Mouse (Mus musculus) liver (tissue): ENCODE data around the gene Slc25a22.

Experiments
- DNase-seq: peaks from one replicate; pipeline ENCODE4 v3.0.0-alpha.2; 2020; ENCODE audit warnings: mixed read lengths

Gene Slc25a22

DNA sequence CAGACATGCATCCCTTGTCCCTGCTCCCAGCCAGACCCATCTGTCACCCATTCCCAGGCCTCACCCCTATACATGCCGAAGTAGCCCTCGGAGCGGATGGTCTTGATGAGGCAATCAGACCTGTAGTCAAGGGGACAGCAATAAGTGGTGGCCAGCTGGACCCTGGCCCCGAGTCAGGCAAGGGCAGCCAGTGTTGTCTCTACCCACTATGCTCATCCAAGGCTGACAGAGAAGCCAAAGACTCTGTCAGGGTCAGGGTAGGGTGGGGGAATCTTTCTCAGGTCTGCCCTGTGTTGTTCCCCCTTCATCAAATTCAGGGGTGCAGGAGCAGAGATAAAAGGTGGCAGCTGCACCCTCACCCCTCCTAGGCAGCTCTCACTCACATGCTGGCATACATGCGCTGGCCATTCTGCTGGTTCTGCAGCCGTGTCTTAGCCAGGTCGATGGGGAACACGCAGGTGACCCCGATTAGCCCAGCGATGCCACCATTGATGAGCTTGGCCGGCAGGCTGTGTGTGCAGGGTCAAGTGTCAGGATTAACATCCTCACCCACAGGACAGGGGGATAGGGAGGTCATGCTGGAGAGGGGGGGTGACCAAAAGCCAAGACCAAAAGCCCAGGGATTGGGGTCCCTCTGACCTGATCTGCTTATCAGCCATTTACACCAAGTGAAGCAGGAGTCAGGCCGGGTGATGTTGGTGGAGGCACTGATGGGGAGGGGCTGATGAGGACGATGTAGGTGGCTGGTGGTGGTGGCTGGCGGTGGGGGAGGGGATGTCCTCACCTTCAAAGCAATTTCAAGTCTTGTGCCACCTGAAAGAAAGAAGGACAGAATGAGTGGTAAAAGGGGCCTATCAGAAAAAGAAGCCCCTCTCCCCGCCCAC is 3.9 kb downstream of the Slc25a22 start:
- DNase-seq: no peak

DNA sequence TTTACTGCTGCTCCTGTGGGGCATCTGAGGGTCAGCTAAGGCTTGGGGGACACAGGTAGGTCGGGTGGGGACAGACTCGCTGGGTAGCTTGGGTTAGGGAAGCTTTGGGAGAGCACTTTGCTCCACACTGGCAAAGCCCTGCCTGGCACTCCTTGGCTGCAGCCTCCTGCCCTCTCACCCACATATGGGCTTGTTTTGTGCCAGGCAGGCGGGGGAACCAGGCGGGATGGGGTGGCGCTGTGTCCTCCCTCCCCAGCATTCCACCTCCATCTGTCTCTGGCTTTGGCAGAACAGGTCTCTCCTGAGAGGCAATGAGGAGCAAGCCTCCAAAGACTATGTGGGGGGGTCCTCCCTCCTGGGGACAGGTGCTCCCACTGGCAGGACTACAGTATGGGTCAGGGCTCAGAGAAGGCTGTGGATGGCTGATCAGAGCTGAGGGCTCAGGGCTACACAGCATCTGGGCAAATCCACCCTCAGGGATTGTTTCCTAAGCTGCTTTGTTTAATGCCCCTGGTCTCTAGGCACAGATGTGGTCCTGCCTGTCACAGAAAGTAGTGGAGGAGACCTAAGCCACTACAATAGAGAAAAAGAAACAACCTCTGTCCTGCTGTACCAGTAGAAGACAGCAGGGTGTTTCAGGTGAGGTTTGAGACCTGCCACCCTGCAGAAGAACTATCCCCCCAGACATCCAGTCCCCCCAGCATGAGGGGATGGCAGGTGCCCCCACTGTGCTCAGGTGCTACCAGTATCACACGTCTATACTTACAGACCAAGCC is 4.8 kb downstream of the Slc25a22 start:
- DNase-seq: no peak

DNA sequence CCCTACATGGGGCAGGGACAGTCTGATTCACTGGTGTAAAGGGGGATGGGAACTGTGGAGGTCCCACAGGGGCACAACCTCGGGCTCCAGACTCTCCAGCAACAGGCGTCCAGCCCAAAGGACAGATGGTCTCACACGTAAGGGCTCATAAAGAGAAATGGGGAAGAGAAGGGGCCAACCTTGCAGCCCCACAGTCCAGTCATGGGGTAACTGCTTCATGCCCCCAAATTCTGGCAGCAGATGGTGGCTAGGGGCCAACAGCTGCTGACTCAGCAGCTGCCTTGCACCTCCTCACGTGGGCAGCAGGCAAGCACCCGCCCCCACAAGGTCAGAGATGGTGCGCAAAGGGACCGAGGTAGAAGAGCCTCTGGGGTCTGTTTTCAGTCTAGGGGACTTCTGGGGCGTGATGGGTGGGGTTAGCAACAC is 5.5 kb downstream of the Slc25a22 start:
- DNase-seq: no peak

DNA sequence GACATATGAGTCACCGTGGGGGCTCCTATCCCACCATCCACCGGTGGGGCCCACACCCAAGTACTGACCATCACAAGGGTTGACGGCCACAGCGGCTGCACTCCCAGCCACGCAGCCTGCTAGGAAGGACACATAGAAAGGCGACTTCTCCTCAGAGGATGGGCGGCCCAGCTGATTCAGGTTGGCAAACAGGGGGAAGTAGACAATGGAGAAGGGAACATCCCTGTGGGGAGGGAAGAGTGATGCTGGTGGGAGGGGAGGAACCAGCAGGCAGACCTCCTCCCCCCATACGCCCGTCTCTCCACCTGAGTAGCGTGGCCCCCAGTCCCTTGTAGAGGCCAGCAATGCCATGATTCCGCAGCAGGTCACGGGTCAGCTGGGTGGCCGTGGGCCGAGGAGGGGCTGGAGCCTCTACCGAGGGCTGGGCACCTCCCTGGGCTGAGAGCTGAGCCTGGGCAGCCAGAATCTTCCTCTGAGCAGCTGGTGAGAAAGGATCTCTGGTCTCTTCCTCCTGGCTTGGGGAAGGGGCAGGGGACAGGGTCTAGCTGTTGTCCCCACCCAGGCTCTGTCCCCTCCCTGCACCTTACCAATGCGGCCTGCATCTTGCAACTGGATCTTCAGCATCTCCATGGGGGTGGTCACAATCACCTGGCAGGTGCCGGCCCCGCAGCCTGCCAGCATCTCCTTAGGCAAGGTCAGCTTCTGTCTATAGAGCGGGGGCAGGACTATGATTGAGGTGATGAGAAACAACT is 6.1 kb downstream of the Slc25a22 start:
- no peak for DNase-seq

DNA sequence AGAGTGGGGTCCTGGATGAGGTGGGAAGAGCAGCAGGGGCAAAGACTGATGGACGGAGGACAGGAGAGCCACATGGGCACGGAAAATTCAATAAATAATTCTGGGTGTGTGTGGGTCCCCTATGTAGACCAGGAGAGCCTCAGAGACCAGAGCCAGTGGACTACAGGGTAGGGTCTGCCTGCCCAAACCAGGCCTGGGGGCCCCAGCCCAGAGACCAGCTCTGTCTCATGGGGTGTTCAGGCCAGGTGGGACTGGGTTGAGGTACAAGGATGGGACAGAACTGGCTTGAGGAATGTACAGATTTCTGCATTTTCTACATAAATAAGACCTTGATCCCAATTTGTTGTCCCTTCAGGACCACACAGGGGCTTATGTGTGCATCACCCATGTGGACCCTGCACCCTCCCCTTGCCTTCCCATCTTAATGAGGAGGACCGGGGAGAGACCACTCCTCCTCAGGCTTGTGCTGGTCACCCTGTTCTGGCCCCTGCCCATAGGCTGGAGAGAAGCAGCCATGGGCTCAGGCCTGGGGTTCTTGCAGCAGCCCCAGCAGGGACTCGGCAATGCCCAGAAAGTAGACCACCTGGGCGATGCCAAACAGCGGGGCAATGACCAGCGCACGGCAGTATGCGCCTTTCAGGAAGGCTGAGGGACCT is 7.0 kb downstream of the Slc25a22 start:
- DNase-seq: no peak

DNA sequence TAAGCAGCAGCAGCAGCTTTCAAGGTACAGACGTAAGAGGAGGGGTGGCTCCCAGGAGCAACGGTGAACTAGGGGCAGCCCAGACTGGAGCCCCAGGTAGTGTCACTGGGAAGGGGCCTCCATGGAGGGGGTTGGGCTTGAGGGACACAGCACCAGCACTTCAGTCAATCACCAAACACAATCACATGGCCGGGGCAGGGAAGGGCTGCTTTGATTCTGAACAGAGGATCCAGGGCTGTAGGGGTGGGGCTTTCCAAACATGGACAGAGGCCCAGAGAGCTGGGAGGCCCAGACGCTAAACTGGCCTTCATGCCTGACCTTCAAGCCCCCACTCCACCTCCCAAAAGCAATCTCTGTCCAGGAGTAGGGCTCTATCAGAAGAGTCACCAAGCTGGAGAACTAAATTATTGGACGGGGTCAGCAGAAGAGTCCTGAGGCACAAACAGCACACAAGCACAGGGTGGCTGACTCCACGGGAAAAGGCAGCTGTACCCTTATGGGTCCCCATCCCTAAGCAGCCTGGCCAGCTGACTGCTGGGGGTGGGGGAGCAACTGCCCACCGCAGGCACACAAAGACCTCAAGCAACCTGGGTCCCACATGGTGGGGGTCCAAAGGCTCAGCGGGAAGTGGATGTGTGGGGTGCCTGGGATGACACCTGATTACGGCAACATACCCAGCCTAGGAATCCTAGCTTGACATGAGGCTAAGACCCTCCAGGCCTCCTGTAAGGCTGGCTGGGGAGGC is 7.7 kb downstream of the Slc25a22 start:
- DNase-seq: no peak

DNA sequence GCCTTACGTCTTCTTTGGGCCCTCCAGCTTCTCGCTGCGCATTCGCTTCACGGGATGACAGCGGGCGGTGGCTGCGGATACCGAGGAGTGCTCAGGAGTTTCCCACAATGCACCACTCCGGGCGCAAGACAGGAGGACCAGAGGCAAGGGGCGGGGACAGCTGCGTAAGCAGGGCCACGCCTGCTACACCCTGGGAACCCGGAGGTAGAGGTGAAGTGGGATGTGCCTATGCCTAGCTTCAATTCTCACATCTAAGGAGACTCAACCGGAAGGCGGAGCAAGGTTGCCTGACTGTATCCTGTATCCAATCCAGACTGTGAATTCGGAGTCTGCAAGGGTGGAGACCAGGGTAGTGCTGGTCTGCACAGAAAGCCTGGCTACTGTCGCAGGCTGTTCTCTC is 8.4 kb downstream of the Slc25a22 start, which contains the start of gene Cend1:
Gene Cend1 (minus strand): TSS at position 182 of the 400 bp plus-strand sequence.
- peak; percentile 63 for DNase-seq

DNA sequence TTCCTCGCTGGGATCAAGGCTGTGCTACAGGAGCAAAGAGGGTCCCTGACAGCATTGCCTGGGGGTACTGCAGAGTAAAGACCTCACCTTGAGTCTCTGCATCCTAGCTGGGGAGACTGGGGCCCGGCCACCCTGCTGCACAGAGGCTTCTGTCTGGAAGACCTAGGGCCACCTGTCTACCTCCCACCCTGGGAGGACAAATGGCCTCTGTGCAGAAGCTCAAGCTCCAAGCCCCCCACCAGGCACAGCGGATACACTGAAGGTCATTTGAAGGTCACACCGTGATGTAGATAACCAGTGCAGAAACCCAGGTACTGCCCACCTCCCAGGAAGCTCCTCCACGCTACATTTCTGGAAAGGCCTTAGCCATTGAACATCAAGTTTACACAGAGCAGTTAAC is 9.0 kb downstream of the Slc25a22 start:
- DNase-seq: no peak

DNA sequence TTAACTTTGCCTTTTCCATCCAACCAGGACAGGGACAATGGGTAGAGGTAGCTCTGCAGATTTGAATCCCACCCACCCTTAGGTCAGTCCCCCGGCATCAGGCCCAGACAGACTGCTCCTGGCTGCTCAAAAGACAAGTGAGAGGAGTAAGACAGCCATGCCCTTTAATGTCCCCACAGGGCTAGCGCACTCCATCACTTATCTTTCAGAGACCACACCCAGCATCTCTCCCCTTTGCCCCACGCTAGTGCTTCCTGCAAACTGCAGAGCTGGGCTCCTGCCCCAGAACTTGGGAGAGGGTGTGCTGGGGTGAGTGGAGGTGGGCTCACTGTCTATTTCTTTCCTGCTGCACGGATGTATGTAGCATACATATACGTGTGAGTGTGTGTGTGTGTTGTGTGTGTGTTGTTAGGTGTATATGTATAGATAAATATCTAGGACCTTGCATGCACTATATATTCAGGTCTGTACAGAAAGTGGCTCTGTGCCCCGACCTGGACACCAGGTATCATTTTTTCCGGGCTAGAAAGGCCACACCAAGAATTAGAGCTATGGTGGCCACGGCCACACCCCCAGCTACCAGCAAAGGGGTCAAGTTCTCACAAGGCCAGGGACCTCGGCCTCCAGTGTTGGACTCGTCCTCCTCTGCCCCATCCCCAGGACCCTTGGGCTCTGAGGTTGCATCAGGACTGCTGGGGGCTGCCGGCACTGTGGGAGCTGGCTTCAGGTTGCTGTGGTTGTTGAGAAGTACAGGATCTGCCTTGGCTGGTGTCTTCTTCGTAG is 10.6 kb downstream of the Slc25a22 start:
- no peak for DNase-seq

DNA sequence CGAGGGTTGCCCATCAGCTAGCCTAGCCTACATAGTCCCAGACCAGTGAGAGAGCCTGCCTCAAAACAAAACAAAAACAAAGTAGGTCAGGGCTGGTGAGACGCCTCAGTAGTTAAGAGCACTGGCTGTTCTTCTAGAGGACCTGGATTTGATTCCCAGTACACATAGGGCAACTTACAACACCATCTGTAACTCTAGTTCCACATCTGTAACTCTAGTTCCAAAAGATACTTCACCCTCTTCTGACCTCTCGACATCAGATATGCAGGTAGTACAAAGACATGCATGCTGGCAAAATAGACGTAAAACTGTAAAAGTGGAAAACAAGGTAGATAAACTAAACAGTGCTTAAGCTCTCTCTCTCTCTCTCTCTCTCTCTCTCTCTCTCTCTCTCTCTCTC is 13.9 kb downstream of the Slc25a22 start:
- no peak for DNase-seq

DNA sequence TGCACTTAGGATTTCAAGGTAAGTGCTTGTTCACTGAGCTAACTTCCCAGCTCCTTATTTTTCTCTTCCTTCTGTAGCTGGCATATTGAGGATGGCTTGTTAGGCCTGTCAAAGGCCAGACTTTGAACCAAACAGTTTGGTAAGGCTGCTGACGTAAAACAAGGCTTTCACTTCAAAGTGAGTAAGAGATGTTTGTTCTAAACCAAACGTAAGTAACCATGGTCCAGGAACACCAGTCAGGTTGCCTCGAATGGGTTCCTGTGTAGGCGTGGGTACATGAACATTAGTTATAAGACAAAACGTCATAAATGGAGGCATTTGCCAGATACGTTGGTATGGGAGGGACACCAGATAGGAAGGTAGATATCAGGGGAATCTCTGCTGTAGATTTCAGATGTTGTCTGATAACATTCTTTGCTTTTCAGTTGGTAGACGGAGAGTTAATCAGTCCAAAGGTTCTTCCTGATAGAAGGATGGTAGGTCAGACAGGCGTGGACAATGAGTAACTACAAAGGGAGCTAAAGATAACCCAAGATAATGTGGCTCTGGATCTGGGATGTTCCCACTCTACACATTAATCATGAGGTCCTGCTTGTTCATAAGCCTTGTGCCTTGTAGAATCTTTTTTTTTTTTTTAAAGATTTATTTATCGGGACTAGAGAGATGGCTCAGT is 17.5 kb downstream of the Slc25a22 start:
- DNase-seq: no peak

DNA sequence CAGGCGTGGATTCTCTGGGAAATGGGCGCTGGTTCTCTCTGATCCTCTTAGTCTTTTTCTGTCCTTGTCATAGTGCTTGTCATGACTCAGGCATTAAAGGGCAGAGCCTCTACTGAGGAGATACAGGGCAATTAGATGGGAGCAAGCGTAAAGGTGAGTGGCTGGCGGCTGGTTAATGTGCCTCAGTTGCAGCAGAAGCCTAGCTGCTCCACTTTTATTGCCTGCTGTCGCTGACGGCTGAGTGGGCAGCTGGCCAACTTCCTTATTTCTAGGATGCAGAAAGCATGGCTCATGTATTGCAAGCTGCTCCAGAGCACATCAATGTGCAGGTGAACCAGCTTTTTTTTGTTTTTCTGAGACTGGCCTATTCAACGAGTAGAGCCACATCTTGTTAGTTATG is 18.7 kb downstream of the Slc25a22 start:
- no peak for DNase-seq

DNA sequence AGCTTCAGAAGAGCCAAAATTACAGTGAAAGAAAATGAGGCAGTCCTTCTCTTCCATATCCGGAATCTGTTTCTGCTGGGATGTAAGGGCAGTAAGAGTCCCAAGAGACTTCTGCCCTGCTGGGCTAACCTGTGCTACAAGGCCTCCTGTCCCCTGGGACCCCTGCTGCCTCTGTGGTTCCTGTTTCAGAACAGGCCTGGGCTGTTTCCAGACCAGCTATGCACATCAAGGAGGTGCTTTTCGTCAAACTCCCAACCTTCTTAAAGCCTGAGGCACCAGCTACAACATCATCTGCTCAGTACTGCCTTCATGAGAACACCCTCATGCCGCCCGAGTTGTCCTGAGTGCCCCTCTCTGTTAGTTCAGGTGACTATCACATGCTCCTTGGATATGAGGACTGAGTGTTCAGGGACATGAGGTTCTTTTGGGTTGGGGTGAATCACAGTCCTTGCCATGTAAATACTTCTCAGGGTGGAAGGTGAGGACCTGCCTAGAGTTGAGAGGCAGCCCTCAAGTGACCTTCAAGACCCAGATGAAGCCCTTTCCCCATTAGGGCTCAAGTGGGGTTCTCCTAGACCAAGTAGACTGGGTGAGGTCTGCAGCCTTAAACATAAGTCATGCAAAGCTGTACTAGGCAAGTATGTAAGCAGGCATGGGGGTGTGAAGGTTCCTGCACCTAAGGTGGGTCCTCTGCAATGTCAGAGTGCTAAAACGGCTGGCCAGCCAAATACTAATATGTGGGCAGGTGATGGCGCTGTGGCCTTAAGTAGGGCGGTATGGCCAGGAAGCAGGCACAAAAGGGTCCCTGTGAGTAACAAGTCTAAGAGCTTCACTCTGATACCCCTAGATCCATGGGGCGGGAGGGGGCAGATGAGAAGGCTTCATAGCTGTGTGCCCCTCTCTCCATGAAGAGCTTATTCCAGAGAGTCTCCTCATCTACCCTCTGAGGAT is 19.7 kb downstream of the Slc25a22 start:
- no peak for DNase-seq

DNA sequence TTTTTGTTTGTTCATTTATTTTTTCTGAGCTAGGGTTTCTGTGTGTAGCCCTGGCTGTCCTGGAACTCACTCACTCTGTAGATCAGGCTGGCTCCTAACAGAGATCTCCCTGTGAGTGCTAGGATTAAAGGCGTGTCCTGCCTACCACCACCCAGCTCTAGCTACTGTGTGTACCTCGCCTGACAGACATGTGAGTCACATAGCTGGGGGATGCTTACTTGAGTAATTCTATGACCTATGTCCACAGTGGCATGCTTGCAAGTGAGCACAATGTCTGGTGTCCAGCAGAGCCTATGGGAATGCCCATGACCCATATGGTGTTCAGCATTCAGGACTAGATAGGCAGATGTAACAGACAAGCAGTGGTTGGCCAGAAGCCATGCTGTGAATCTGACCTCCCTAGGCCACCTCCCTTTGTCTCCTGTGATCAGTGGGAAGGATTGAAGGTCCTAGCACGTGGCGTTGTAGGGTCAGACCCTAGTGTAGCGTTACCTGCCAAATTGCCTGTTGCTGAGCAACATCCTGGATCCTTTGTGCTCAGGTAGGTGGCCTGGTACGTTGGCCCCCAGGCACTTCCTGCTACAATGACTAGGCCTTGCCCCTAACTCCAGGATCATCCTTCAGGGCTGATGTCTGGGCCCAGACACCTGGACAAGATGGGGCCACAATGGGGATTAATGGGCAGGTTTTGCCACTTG is 21.4 kb downstream of the Slc25a22 start:
- no peak for DNase-seq

DNA sequence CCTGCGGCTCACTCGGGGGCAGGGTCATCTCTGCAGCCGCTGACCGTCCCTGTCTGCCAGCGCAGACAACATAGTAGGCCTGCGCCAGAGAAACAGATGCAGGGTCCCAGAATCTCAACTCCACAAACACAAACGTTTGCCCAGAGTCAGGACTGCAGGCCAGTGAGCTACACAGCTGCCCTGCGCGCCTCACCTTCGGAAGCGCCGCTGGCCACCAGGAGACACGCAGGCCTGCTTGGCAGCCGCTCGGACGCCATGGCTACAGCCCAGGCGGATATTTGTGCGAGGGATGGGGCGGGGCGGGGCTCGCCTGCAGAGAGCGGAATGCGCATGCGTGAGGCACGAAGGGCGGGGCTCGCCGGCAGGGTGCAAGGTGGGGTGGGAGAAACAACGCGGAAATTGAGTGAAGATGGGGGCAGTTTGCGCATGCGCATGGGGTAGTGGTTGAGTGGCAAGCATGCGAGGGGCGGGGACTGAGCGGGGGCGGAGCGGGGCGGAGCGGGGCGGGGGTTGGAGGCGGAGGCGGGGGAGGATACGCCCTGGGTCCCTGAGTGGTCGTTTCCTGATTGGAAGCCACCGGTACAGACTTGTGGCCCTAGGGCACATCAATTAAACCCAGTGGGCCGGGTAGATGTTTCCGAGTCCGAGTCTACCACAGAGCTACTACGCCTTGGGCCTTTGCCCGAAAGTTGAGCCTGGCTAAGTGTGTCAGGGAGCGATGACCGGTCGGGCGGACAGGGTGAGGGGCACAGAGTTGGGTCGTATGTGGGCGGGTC is 23.7 kb downstream of the Slc25a22 start, which contains the start of gene Gatd1:
Gene Gatd1 (minus strand): TSS at position 328 of the 776 bp plus-strand sequence.
- DNase-seq: peak; percentile 100

DNA sequence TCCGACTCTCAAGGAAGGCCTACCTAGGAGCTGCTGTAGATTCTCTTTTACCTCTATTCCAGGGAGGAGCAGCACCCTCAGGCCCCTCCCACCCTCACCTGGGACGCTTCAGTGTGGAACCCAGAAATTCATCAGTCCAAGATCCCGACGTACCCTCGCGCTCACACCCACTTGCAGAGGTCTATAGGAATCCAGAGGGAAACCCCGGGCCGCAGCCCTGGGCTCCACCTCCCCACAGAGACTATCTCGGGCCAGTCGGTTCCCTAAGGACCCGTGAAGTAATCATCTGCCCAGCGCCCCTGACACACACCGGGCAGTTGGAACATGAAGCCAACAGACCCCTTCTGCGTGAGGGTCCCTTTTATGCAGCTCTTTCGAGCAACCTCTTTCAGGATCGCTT is 24.4 kb downstream of the Slc25a22 start:
- peak; percentile 45 for DNase-seq

DNA sequence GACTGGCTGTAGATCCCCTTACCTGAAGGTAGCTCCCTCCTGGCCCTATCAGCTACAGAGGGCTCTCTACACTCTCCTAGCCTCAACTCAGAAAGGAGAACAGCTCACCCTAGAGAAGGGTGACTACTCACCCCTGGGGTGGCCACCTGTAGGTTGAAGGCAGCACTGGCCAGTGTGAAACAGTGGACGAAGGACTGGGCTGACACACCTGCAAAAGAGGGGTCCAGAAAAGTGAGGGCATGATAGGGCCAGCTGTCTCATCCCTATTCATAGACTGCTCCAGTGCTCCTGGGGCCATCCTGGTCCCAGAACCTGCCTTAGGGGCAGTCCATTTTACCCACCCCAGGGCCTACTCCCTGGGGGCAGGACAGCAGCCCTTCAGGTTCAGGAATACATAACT is 26.0 kb downstream of the Slc25a22 start:
- DNase-seq: no peak

DNA sequence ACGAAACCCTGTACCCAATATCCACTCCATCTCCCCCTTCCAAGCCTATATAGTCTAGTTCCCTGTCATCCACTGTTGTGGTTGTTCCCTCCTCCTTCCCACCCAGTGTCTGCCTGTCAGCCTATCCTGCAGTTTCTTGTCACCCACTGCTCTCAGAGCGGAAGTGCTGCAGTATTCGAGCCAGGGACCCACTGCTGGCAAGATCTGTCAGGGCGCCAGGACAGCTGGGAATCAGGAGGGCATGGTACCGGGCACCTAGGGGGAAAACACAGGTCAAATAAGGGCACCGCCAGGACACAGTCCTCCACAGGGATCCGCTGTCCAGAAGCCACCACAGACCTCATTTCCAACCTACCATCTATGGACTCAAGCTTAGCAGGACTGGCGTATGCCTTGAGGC is 27.1 kb downstream of the Slc25a22 start:
- no peak for DNase-seq
